Mouse (Mus musculus): Measurements from ENCODE around the gene Vps33b. TPM values are rescaled to one million over a fixed set of nuclear protein-coding genes. Genes with fewer than 3 reads are reported as not detected.
"Not testable (repeated sequence)": the region's sequence is repeated elsewhere in the genome, so short reads cannot be mapped to it uniquely, and the experiment has no call there.

Gene Vps33b
- polyA plus RNA-seq, 1 experiment, result 10.7 TPM

- H3K4me1 ChIP-seq (ENCODE audit: control insufficient read depth, insufficient read depth, low read length), result peaks cover 7% of the 10 kb centered on the region
- H3K4me3 ChIP-seq (ENCODE audit: insufficient read depth, low read length), result no peak overlapping the region
- H3K27ac ChIP-seq (ENCODE audit: insufficient read depth, low read length), result no peak overlapping the region
- no peak for TF ChIP-seq POLR2A (IDR thresholded peaks at IDR 0.05; ENCODE audit: low read depth, low read length)
- no peak for TF ChIP-seq CTCF (IDR thresholded peaks at IDR 0.05; ENCODE audit: borderline replicate concordance, insufficient read depth, low read length)
These were observed 32.1 kb downstream of the Vps33b start for GRCm38 (mm10) chr7:80301522-80301921.

GRCm38 (mm10) chr7:80307766-80308165 lies 38.3 kb downstream of the Vps33b start:
- H3K4me3 ChIP-seq (ENCODE audit: insufficient read depth, low read length), result no peak overlapping the region
- no peak for TF ChIP-seq CTCF (IDR thresholded peaks at IDR 0.05; ENCODE audit: borderline replicate concordance, insufficient read depth, low read length)
- TF ChIP-seq POLR2A (IDR thresholded peaks at IDR 0.05; ENCODE audit: low read depth, low read length), result no peak
- no peaks in the 10 kb centered on the region for H3K4me1 ChIP-seq (ENCODE audit: control insufficient read depth, insufficient read depth, low read length)
- H3K27ac ChIP-seq (ENCODE audit: insufficient read depth, low read length), result no peak overlapping the region

DNA sequence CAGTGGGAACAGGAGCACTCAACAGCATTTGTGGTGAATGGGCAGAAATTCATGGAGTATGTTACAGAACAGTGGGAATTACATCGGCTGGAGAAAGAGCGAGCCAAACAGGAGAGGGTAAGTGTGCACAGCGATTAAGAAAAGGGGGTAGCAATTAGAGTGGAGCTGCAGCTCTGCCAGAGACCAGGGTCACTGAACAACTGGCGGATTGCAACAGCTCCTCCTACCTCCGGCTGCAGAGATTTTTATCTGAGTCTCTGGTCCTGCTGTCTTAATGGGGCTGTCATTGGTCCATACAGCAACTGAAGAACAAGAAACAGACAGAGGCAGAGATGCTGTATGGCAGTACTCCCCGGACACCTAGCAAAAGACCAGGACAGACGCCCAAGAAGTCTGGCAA lies 41.3 kb downstream of the Vps33b start:
- H3K27ac ChIP-seq (ENCODE audit: insufficient read depth, low read length), result no peak overlapping the region
- TF ChIP-seq CTCF (IDR thresholded peaks at IDR 0.05; ENCODE audit: borderline replicate concordance, insufficient read depth, low read length), result no peak
- no peak for TF ChIP-seq POLR2A (IDR thresholded peaks at IDR 0.05; ENCODE audit: low read depth, low read length)
- H3K4me3 ChIP-seq (ENCODE audit: insufficient read depth, low read length), result no peak overlapping the region
- no peaks in the 10 kb centered on the region for H3K4me1 ChIP-seq (ENCODE audit: control insufficient read depth, insufficient read depth, low read length)

DNA sequence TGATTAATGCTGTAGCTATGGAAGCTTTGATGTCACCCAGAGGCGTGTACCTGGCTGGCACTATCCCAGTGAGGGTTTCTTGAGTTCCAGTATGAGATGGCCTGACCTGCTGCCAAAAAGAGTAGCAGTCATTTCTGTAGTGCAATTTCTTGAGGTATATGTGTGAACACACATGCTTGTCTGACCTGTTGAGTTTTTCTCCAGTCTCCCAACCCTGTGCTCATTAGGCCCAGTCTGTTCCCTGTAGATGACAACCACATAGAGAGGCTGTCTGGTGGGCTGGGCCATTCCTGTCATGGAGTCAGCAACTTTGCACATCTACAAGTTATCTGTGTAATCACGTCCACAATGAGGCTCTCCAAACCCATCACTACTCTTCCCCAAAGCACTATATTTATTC lies 46.3 kb downstream of the Vps33b start:
- Histone ChIP-seq H3K27ac (ENCODE audit: insufficient read depth, low read length) (no peak overlapping the region), H3K4me3 (ENCODE audit: insufficient read depth, low read length) (no peak overlapping the region), H3K4me1 (ENCODE audit: control insufficient read depth, insufficient read depth, low read length) (no peaks in the 10 kb centered on the region)
- TF ChIP-seq CTCF (IDR thresholded peaks at IDR 0.05; ENCODE audit: borderline replicate concordance, insufficient read depth, low read length) (no peak), POLR2A (IDR thresholded peaks at IDR 0.05; ENCODE audit: low read depth, low read length) (no peak)

DNA sequence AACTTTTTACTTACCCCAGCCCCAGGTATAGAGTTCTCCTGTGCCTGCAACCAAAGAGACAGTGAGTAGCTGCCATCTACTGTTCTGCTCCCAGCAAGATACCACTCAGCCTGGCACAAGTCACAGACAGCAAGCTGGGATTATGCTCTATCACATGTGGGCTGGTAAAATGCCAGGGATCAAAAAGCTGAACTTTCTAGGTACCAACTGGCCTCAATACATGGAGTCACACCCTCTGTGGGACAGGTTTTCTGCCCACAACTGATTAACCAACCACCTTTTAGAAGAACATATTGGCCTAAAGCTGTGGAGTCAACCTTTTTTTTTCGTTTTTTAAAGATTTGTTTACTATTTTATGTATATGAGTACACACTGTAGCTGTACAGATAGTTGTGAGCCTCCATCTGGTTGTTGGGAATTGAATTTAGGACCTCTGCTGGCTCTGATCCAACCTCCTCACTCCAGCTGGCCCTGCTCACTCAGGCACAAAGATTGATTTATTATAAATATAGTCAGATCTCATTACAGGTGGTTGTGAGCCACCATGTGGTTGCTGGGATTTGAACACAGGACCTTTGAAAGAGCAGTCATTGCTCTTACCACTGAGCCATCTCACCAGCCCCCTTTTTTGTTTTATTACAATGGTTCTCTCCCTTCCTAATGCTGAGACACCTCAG lies 48.1 kb downstream of the Vps33b start:
- no peak overlapping the region for H3K27ac ChIP-seq (ENCODE audit: insufficient read depth, low read length)

DNA sequence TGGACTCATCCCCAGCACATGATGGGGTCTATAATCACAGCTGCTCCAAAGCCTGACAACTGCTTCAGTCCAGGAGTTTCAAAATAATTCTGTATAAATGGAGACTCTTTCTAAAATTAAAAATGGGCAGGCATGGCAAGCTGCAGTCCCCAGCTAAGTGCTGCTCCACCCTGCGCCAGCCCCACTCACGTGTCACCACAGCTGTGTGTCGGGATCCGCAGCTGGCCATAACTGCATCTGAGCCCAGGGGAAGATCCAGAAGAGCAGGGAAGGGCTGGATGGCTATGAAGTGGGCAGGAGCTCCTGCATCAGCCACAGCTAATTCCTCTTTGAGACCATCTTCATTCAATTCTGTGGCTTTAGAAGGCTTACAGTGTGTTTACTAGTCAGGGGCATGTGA lies 49.2 kb downstream of the Vps33b start:
- Histone ChIP-seq H3K4me1 (ENCODE audit: control insufficient read depth, insufficient read depth, low read length) (no peaks in the 10 kb centered on the region), H3K27ac (ENCODE audit: insufficient read depth, low read length) (no peak overlapping the region), H3K4me3 (ENCODE audit: insufficient read depth, low read length) (no peak overlapping the region)
- no peak for TF ChIP-seq CTCF (IDR thresholded peaks at IDR 0.05; ENCODE audit: borderline replicate concordance, insufficient read depth, low read length)
- no peak for TF ChIP-seq POLR2A (IDR thresholded peaks at IDR 0.05; ENCODE audit: low read depth, low read length)

More for the DNA sequence above, 48.1 kb downstream of the Vps33b start:
- Histone ChIP-seq H3K4me3 (ENCODE audit: insufficient read depth, low read length) (no peak overlapping the region), H3K4me1 (ENCODE audit: control insufficient read depth, insufficient read depth, low read length) (no peaks in the 10 kb centered on the region)
- no peak for TF ChIP-seq POLR2A (IDR thresholded peaks at IDR 0.05; ENCODE audit: low read depth, low read length)
- no peak for TF ChIP-seq CTCF (IDR thresholded peaks at IDR 0.05; ENCODE audit: borderline replicate concordance, insufficient read depth, low read length)

GRCm38 (mm10) chr7:80319846-80320496 lies 50.5 kb downstream of the Vps33b start:
- no peak overlapping the region for H3K27ac ChIP-seq (ENCODE audit: insufficient read depth, low read length)
- H3K4me1 ChIP-seq (ENCODE audit: control insufficient read depth, insufficient read depth, low read length), result no peaks in the 10 kb centered on the region
- no peak for TF ChIP-seq CTCF (IDR thresholded peaks at IDR 0.05; ENCODE audit: borderline replicate concordance, insufficient read depth, low read length)
- H3K4me3 ChIP-seq (ENCODE audit: insufficient read depth, low read length), result no peak overlapping the region

DNA sequence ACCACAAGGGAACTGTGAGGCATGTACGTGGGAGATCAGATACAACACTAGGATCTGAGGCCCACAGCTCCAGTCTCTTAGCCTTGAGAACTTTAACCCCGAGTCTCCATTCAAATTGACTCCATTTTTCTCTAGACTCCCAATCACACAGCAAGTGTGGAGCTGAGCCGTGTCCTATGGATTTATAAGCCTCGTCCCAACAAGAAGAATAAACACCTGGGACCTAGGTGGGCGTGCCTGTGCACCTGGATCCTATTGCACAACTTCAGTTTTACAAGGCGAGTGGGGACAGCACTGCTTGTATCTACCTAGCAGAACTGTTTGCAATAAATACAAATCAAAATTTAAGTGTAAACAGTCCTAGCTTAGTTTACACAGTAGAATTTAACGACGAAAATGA lies 53.9 kb downstream of the Vps33b start:
- H3K27ac ChIP-seq (ENCODE audit: insufficient read depth, low read length), result no peak overlapping the region; the same call in 1 of the 2 replicates
- H3K4me3 ChIP-seq (ENCODE audit: insufficient read depth, low read length), result peak overlapping the region; percentile 72
- H3K4me1 ChIP-seq (ENCODE audit: control insufficient read depth, insufficient read depth, low read length), result no peaks in the 10 kb centered on the region
- no peak for TF ChIP-seq CTCF (IDR thresholded peaks at IDR 0.05; ENCODE audit: borderline replicate concordance, insufficient read depth, low read length)
- no peak for TF ChIP-seq POLR2A (IDR thresholded peaks at IDR 0.05; ENCODE audit: low read depth, low read length)

DNA sequence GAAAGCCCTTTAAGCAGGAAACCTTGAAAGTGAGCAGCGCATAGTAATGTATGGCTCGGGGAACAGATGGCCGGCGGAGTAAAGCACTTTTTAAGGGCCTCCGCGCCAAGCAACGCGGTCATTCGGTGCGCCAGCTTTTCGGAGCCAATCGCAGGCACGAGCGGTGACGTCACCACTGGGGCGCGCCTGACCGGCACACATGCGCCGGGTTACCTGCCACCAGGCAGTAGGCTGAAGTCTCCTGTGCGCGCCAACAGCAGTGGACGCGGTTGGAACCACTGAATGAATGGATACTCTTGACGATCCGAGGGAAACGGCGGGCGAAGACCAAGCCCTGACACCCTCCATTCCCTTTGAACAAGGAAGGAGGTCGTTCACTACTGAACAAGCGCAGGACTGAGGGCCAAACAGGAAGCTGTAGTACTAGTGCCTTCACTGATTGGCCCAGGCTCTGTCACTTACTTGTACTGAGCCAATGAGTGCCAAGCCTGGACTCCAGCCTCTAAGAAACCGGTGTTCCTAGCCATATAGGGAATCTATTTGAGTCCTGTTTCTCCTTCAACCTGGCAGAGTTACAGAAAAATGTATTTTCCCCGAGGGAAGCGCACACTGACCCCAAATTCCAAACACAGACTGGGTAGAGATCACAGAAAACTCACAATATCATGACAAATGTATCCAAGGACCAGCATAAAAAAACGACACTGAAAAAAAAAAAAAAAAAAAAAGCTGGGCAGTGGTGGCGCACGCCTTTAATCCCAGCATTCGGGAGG lies 54.8 kb downstream of the Vps33b start, which contains the start of gene Rccd1:
Rccd1 (minus strand) TSS at position 412 of the 773 bp plus-strand sequence.
- TF ChIP-seq POLR2A (IDR thresholded peaks at IDR 0.05; ENCODE audit: low read depth, low read length), result peak; percentile 83
- TF ChIP-seq CTCF (IDR thresholded peaks at IDR 0.05; ENCODE audit: borderline replicate concordance, insufficient read depth, low read length), result no peak
- H3K4me1 ChIP-seq (ENCODE audit: control insufficient read depth, insufficient read depth, low read length), result no peaks in the 10 kb centered on the region
- H3K4me3 ChIP-seq (ENCODE audit: insufficient read depth, low read length), result peak within 1 kb of the TSS; percentile 72
- H3K27ac ChIP-seq (ENCODE audit: insufficient read depth, low read length), result peak within 1 kb of the TSS; percentile 85

DNA sequence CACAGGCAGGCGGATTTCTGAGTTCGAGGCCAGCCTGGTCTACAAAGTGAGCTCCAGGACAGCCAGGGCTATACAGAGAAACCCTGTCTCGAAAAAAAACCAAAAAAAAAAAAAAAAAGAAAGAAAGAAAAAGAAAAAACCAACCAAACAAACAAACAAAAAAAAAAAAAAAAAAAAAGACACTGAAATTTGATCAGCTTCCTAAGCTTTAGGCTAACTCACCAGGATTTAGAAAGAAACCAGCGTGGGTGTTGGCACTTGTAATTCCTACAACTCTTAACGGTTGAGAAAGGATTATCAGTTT lies 55.3 kb downstream of the Vps33b start:
- not testable (repeated sequence) for H3K4me3 ChIP-seq (ENCODE audit: insufficient read depth, low read length); H3K4me1 ChIP-seq (ENCODE audit: control insufficient read depth, insufficient read depth, low read length)
- H3K27ac ChIP-seq (ENCODE audit: insufficient read depth, low read length), result peak overlapping the region; percentile 36; the same call in 1 of the 2 replicates

Measured in embryonic fibroblast, embryonic 13.5 days (primary cell).